Mouse (Mus musculus): ENCODE results near the gene Carmil1. TPM values are rescaled to one million over a fixed set of nuclear protein-coding genes. Genes with fewer than 3 reads are reported as not detected.

The Carmil1 gene
- polyA plus RNA-seq, 1 experiment from 2014 or later, result 5.9 TPM

- ATAC-seq (no peak), DNase-seq (no peak)
- H3K27me3 ChIP-seq (ENCODE audit: insufficient read depth, low read length), result no peaks in the 10 kb centered on the region
- WGBS (ENCODE audit: insufficient replicate concordance), result 62% methylated on average over 4 of the region's 4 CpGs
- H3K27ac ChIP-seq (ENCODE audit: low read depth), result no peak overlapping the region
- no peak overlapping the region for H3K9ac ChIP-seq (replicated peaks)
- TF ChIP-seq EP300 (IDR thresholded peaks at IDR 0.05; ENCODE audit: low read depth) (no peak), CTCF (IDR thresholded peaks at IDR 0.05; ENCODE audit: low read depth) (no peak)
- no peaks in the 10 kb centered on the region for H3K36me3 ChIP-seq (replicated peaks; ENCODE audit: insufficient read depth, low read length)
- no peak overlapping the region for H3K4me3 ChIP-seq (ENCODE audit: low read depth, low read length)
- no peaks in the 10 kb centered on the region for H3K9me3 ChIP-seq (ENCODE audit: low read length)
- no peaks in the 10 kb centered on the region for H3K4me1 ChIP-seq (ENCODE audit: insufficient read depth)
- no peak overlapping the region for H3K4me2 ChIP-seq (ENCODE audit: low read depth, low read length)
Measured at GRCm38 (mm10) chr13:24176835-24177234, 103.8 kb downstream of the Carmil1 start.

DNA sequence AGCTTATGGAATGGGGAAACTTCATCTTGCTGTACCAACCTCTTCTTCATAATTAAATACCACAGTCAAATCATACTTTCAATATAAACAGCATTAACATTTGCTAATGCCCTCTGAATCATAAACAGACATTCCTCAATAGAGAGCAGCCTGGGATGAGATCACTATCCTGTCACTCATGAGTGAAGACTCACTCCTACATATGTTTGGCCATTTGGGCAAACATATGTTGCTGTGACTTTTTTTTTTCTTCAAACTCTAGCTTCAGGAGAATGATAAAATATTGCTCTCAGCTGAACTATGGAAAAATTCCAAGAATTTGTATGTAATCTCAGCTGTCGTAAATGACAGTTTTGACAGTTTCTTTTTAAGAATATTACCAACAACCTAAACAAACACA lies 110.9 kb downstream of the Carmil1 start:
- no peaks in the 10 kb centered on the region for H3K9me3 ChIP-seq (ENCODE audit: low read length)
- H3K36me3 ChIP-seq (replicated peaks; ENCODE audit: insufficient read depth, low read length), result no peaks in the 10 kb centered on the region
- TF ChIP-seq EP300 (IDR thresholded peaks at IDR 0.05; ENCODE audit: low read depth), result no peak
- no peak for TF ChIP-seq CTCF (IDR thresholded peaks at IDR 0.05; ENCODE audit: low read depth)
- H3K4me3 ChIP-seq (ENCODE audit: low read depth, low read length), result no peak overlapping the region
- 72% methylated on average over 1 of the region's 1 CpGs for WGBS (ENCODE audit: insufficient replicate concordance)
- DNase-seq (no peak), ATAC-seq (no peak)
- H3K9ac ChIP-seq (replicated peaks), result no peak overlapping the region
- no peaks in the 10 kb centered on the region for H3K27me3 ChIP-seq (ENCODE audit: insufficient read depth, low read length)
- no peak overlapping the region for H3K27ac ChIP-seq (ENCODE audit: low read depth)
- H3K4me2 ChIP-seq (ENCODE audit: low read depth, low read length), result no peak overlapping the region
- no peaks in the 10 kb centered on the region for H3K4me1 ChIP-seq (ENCODE audit: insufficient read depth)

GRCm38 (mm10) chr13:24163368-24163767 lies 117.2 kb downstream of the Carmil1 start:
- no peaks in the 10 kb centered on the region for H3K27me3 ChIP-seq (ENCODE audit: insufficient read depth, low read length)
- H3K4me1 ChIP-seq (ENCODE audit: insufficient read depth), result peaks cover 17% of the 10 kb centered on the region
- no peaks in the 10 kb centered on the region for H3K9me3 ChIP-seq (ENCODE audit: low read length)
- DNase-seq (no peak), ATAC-seq (no peak)
- H3K9ac ChIP-seq (replicated peaks), result no peak overlapping the region
- H3K36me3 ChIP-seq (replicated peaks; ENCODE audit: insufficient read depth, low read length), result no peaks in the 10 kb centered on the region; the same call in 1 of the 2 replicates
- no peak overlapping the region for H3K27ac ChIP-seq (ENCODE audit: low read depth)
- H3K4me3 ChIP-seq (ENCODE audit: low read depth, low read length), result no peak overlapping the region
- WGBS (ENCODE audit: insufficient replicate concordance), result 93% methylated on average over 1 of the region's 1 CpGs
- no peak overlapping the region for H3K4me2 ChIP-seq (ENCODE audit: low read depth, low read length)
- no peak for TF ChIP-seq EP300 (IDR thresholded peaks at IDR 0.05; ENCODE audit: low read depth)
- TF ChIP-seq CTCF (IDR thresholded peaks at IDR 0.05; ENCODE audit: low read depth), result no peak

DNA sequence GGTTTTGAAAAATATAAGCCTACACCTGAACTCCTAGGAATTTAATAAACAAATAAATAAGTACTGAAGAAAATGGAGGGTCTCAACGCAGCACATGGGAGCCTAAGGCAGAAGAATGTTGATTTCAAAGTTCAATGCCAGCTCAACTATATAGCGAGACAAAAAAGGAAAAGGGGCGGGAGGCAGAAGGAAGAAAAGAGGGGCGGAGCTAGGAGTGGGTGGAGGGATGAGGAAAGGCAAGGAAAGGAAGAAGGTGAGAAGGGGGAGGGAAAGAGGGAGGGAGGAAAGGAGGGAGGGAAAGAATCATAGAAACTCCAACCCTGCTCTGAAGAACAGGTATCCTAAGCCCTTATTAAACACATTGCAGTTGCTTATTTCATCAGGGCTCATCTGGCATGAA lies 119.5 kb downstream of the Carmil1 start:
- Histone ChIP-seq H3K27me3 (ENCODE audit: insufficient read depth, low read length) (no peaks in the 10 kb centered on the region), H3K9me3 (ENCODE audit: low read length) (no peaks in the 10 kb centered on the region), H3K4me2 (ENCODE audit: low read depth, low read length) (no peak overlapping the region), H3K4me3 (ENCODE audit: low read depth, low read length) (no peak overlapping the region), H3K36me3 (replicated peaks; ENCODE audit: insufficient read depth, low read length) (no peaks in the 10 kb centered on the region; the same call in 1 of the 2 replicates), H3K27ac (ENCODE audit: low read depth) (peak overlapping the region; percentile 8; the same call in 1 of the 2 replicates), H3K9ac (replicated peaks) (no peak overlapping the region), H3K4me1 (ENCODE audit: insufficient read depth) (peaks cover 18% of the 10 kb centered on the region)
- ATAC-seq (no peak), DNase-seq (no peak)
- WGBS (ENCODE audit: insufficient replicate concordance), result 81% methylated on average over 4 of the region's 4 CpGs
- TF ChIP-seq CTCF (IDR thresholded peaks at IDR 0.05; ENCODE audit: low read depth), result no peak
- no peak for TF ChIP-seq EP300 (IDR thresholded peaks at IDR 0.05; ENCODE audit: low read depth)

- Histone ChIP-seq H3K4me1 (ENCODE audit: insufficient read depth) (peaks cover 19% of the 10 kb centered on the region), H3K9me3 (ENCODE audit: low read length) (no peaks in the 10 kb centered on the region), H3K27me3 (ENCODE audit: insufficient read depth, low read length) (no peaks in the 10 kb centered on the region), H3K9ac (replicated peaks) (peak overlapping the region; percentile 60), H3K36me3 (replicated peaks; ENCODE audit: insufficient read depth, low read length) (no peaks in the 10 kb centered on the region; the same call in 1 of the 2 replicates), H3K4me3 (ENCODE audit: low read depth, low read length) (peak overlapping the region; percentile 9; the same call in 1 of the 2 replicates), H3K27ac (ENCODE audit: low read depth) (peak overlapping the region; percentile 93), H3K4me2 (ENCODE audit: low read depth, low read length) (peak overlapping the region; percentile 54)
- ATAC-seq, result peak; percentile 54
- TF ChIP-seq CTCF (IDR thresholded peaks at IDR 0.05; ENCODE audit: low read depth), result no peak
- TF ChIP-seq EP300 (IDR thresholded peaks at IDR 0.05; ENCODE audit: low read depth), result no peak
- 36% methylated on average over 4 of the region's 4 CpGs for WGBS (ENCODE audit: insufficient replicate concordance)
- DNase-seq, result no peak
Measured at GRCm38 (mm10) chr13:24159972-24160371, 120.6 kb downstream of the Carmil1 start.

DNA sequence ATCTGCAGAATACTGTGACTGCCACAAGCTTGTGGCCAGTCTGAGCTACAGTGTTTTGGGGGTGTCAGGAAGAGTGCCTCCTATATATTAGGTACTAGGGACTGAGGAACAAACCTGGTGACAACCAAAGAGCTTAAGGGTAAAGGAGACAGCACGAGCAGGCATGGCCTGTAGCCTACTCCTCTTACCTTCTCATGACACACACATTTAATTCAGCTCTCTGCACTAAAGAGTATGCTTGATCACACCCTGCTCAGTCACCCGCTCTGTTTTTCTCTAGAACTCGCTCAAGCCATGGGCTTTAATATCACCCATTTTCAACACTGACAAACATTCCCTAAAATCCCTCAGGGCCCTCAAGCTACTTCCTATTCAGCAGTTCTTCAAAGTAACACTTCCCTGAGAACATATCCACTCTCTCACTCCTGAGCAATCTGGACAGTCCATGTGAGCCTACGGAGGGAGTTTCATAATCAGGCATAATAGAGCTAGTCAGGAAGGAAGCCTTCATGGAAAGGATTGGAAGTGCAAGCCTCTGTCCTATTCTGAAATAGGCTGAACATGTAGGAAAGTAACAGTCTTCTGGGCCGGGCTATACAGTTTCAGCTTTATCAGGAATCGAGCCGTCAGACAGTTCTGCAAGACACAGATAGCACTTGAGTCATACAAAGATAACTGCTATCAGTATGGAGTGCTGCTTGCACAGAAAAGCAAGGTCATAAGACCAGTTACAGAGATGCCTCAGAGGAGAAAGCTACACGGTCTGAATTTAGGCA lies 121.2 kb downstream of the Carmil1 start:
- H3K4me2 ChIP-seq (ENCODE audit: low read depth, low read length), result peak overlapping the region; percentile 54
- ATAC-seq (peak; percentile 96), DNase-seq (peak; percentile 52)
- WGBS (ENCODE audit: insufficient replicate concordance), result 47% methylated on average over 8 of the region's 8 CpGs
- peak overlapping the region; percentile 93 for H3K27ac ChIP-seq (ENCODE audit: low read depth)
- H3K27me3 ChIP-seq (ENCODE audit: insufficient read depth, low read length), result no peaks in the 10 kb centered on the region
- no peaks in the 10 kb centered on the region; the same call in 1 of the 2 replicates for H3K36me3 ChIP-seq (replicated peaks; ENCODE audit: insufficient read depth, low read length)
- peaks cover 20% of the 10 kb centered on the region for H3K4me1 ChIP-seq (ENCODE audit: insufficient read depth)
- H3K9me3 ChIP-seq (ENCODE audit: low read length), result no peaks in the 10 kb centered on the region
- peak overlapping the region; percentile 60 for H3K9ac ChIP-seq (replicated peaks)
- TF ChIP-seq EP300 (IDR thresholded peaks at IDR 0.05; ENCODE audit: low read depth) (peak; percentile 100), CTCF (IDR thresholded peaks at IDR 0.05; ENCODE audit: low read depth) (no peak)
- H3K4me3 ChIP-seq (ENCODE audit: low read depth, low read length), result peak overlapping the region; percentile 11; the same call in 1 of the 2 replicates

Data from liver, postnatal 0 days (tissue).